ENCODE assay signal across 15 mouse cellular contexts in the genomic region with DNA sequence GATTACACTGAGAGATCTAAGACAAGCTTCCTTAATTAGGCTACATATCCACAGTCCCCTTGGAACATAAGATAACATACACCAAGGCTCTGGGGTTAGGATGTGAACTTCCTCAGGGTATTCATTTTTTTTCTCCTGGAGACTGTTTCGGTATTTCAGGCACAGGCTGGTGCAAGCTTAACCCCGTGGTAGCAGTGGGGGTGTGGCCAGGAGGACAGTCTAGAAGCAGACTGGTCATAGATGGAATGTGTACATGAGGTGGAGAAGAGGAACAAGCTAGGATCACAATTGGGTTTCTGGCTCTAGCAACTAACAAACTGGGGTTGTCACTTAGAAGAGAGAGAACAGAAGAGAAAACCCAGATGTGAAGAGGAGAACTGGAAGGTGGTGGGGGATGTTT. TPM values are rescaled to one million over a fixed set of nuclear protein-coding genes. Genes with fewer than 3 reads are reported as not detected.
A peak's percentile ranks its signal among the peaks of the same experiment; 100 is the strongest.
DNase-seq lines count a peak whose midpoint lies in the region; ATAC-seq and TF ChIP-seq lines count a peak whose summit lies in the region.
"Had no signal": no experiment of that assay in that cellular context is flagged by ENCODE, and none has a peak within 500 bp of the region (broad histone marks: within the 10 kb centered on the region; RNA-seq: fewer than 3 reads in every experiment).

No protein-coding gene starts in this region.

- H3K9me3 ChIP-seq in hindbrain, embryonic 10.5 days: no peaks in the 10 kb centered on the region
- H3K9me3 ChIP-seq in hindbrain, embryonic 12.5 days (replicated peaks): no peaks in the 10 kb centered on the region
- H3K9me3 ChIP-seq in neural tube, embryonic 15.5 days (replicated peaks): no peaks in the 10 kb centered on the region
- H3K9me3 ChIP-seq: embryonic facial prominence, embryonic 10.5 days; neural tube, embryonic 13.5 days had no signal

- H3K4me3 ChIP-seq in gastrocnemius, adult 2 months: no peak overlapping the region
- no peak overlapping the region for H3K4me3 ChIP-seq in hindbrain, embryonic 10.5 days
- H3K4me3 ChIP-seq in hindbrain, embryonic 12.5 days: no peak overlapping the region
- no peak overlapping the region for H3K4me3 ChIP-seq in neural tube, embryonic 15.5 days (replicated peaks)
- H3K4me3 ChIP-seq: embryonic facial prominence, embryonic 10.5 days; neural tube, embryonic 13.5 days had no signal

- peaks cover 39% of the 10 kb centered on the region for H3K4me1 ChIP-seq in hindbrain, embryonic 10.5 days (replicated peaks)
- peaks cover 11% of the 10 kb centered on the region for H3K4me1 ChIP-seq in hindbrain, embryonic 12.5 days
- H3K4me1 ChIP-seq in neural tube, embryonic 15.5 days: peaks cover 7% of the 10 kb centered on the region

- no peaks in the 10 kb centered on the region for H3K27me3 ChIP-seq in hindbrain, embryonic 10.5 days (ENCODE audit: insufficient read depth, poor library complexity, severe bottlenecking)
- H3K27me3 ChIP-seq in hindbrain, embryonic 12.5 days: no peaks in the 10 kb centered on the region
- H3K27me3 ChIP-seq in neural tube, embryonic 15.5 days (replicated peaks): no peaks in the 10 kb centered on the region
- H3K27me3 ChIP-seq: neural tube, embryonic 13.5 days; Patski had no signal

- TF ChIP-seq CTCF in gastrocnemius, adult 2 months (IDR thresholded peaks at IDR 0.05): no peak

- ATAC-seq in hindbrain, embryonic 12.5 days (ENCODE audit: low FRiP score): no peak
- ATAC-seq in neural tube, embryonic 15.5 days (ENCODE audit: low FRiP score): no peak
- ATAC-seq: Patski had no signal

- no peaks in the 10 kb centered on the region for H3K36me3 ChIP-seq in hindbrain, embryonic 10.5 days
- no peaks in the 10 kb centered on the region for H3K36me3 ChIP-seq in hindbrain, embryonic 12.5 days
- H3K36me3 ChIP-seq in neural tube, embryonic 15.5 days: no peaks in the 10 kb centered on the region
- H3K36me3 ChIP-seq: embryonic facial prominence, embryonic 10.5 days; neural tube, embryonic 13.5 days had no signal

- intact Hi-C loops in gastrocnemius, adult 2 months (cut with DNase I): no loop called here

- no peak for DNase-seq in gastrocnemius, adult 2 months
- no peak for DNase-seq in gastrocnemius, adult 18-20 months (ENCODE audit: low spot score)
- DNase-seq in hindbrain, embryonic 10.5 days (ENCODE audit: low spot score): no peak
- DNase-seq in neural tube, embryonic 10.5 days (ENCODE audit: extremely low spot score, low spot score): no peak
- no peak for DNase-seq in spleen, postnatal 10 days (ENCODE audit: low spot score in 2 of 2)
- no peak for DNase-seq in cerebellum, adult 11-12 months
- DNase-seq: cerebellum, postnatal 14 days had no signal

- 60% methylated on average over 2 of the region's 2 CpGs for WGBS in hindbrain, embryonic 10.5 days
- 42% methylated on average over 2 of the region's 2 CpGs for WGBS in hindbrain, embryonic 12.5 days
- WGBS in neural tube, embryonic 15.5 days: 44% methylated on average over 2 of the region's 2 CpGs

- H3K4me2 ChIP-seq in hindbrain, embryonic 12.5 days (replicated peaks): no peak overlapping the region
- no peak overlapping the region for H3K4me2 ChIP-seq in neural tube, embryonic 15.5 days
- H3K4me2 ChIP-seq: hindbrain, embryonic 14.5 days; liver, embryonic 11.5 days; lung, embryonic 14.5 days; neural tube, embryonic 13.5 days had no signal

- peak overlapping the region; percentile 65; the same call in 1 of the 2 replicates for H3K27ac ChIP-seq in gastrocnemius, adult 2 months
- H3K27ac ChIP-seq in hindbrain, embryonic 10.5 days: peak overlapping the region; percentile 88
- no peak overlapping the region for H3K27ac ChIP-seq in hindbrain, embryonic 12.5 days
- H3K27ac ChIP-seq in neural tube, embryonic 15.5 days (replicated peaks): 0 out of 2 replicates have a peak overlapping the region, but pooled peaks have one; percentile 33
- H3K27ac ChIP-seq: embryonic facial prominence, embryonic 10.5 days; hindbrain, embryonic 14.5 days; neural tube, embryonic 13.5 days had no signal

- no peak overlapping the region for H3K9ac ChIP-seq in hindbrain, embryonic 12.5 days
- H3K9ac ChIP-seq in neural tube, embryonic 15.5 days (replicated peaks): no peak overlapping the region
- H3K9ac ChIP-seq: hindbrain, embryonic 14.5 days; lung, embryonic 14.5 days; neural tube, embryonic 13.5 days had no signal

RNA-seq across cellular contexts. Expression of a gene that starts 47.4 kb away (rescaled TPM):
- total RNA-seq in gastrocnemius, adult 2 months (2021): 10 to 100 TPM in 1 of 2 experiments, 1 to 10 TPM in 1; 8.9 to 12.4 TPM
- total RNA-seq in gastrocnemius, adult 18-20 months (2021): 10 to 100 TPM in 1 of 2 experiments, 1 to 10 TPM in 1; 6.2 to 11.5 TPM
- 28.3 and 28.4 TPM in 2 replicates for polyA plus RNA-seq in hindbrain, embryonic 10.5 days (2016; fragmentation: Nextera tagmentation; extraction: Ambion mirVana)
- 17.5 and 19.2 TPM in 2 replicates for polyA plus RNA-seq in hindbrain, embryonic 12.5 days (2016; fragmentation: Nextera tagmentation; extraction: Ambion mirVana)
- 4.0 and 6.7 TPM in 2 replicates for polyA plus RNA-seq in neural tube, embryonic 15.5 days (2015; fragmentation: Nextera tagmentation; extraction: Ambion mirVana)
